Mouse (Mus musculus): ENCODE measurements around the gene Gadl1. TPM values are rescaled to one million over a fixed set of nuclear protein-coding genes. Genes with fewer than 3 reads are reported as not detected.

Gene Gadl1
- total RNA-seq, 2 experiments from 2014 or later = not detected

DNA sequence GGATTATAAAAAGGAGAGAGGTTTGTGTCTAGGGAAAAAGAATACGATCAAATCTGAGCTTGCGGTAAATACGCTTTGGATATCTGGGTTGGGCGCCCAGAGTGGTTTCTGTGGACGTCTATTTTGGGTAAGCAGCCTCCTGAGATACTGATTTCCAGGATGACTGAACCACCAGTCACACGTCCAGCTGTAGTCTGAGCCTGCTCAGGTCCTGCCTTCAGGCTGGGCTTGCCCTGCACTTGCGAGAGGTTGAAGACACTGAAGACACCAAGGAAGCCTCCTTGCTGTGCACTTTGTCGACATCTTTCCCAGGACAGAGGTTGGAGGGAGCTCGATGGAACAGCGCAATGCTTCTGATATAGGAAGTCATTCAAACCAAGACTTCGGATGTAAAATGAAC is 25.0 kb downstream of the Gadl1 start:
- ATAC-seq (ENCODE audit: poor library complexity, severe bottlenecking) = no peak

DNA sequence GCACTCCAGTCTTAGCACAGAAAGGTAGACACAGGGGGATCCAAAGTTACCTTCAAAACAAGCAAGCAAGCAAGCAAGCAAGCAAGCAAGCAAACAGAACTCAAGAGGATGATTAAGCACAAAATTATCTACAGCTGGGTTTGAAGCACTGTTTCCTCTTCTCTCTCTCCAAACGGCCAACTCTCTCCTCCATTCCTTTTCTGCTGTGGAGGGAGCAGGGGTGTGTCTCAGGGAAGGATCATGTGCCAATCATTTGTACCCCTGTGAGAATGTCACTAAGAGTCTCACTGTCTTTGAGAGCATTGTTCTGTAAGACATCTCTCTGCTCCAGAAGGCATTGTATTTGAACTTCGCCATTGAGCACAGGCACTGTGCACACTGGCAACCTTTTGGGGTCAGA is 27.1 kb downstream of the Gadl1 start:
- no peak for ATAC-seq (ENCODE audit: poor library complexity, severe bottlenecking)

DNA sequence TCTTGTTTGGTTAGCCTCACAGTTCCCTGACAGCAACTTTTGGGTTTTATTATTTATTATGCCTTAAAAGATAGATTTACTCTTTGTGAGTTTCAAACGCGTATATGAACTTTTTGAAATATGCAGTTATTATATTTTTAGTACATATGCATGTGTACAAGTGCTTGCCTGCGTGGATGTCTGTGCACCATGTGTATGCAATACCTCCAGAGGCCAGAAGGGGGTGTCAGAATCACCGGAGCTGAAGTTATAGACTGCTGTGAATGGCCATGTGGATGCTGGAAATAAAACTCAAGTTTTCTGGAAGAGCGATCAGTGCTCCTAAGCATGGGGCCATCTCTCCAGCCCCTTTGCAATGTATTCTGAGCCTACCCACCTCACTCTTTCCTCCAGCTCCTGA is 28.7 kb downstream of the Gadl1 start:
- ATAC-seq (ENCODE audit: poor library complexity, severe bottlenecking) = no peak

DNA sequence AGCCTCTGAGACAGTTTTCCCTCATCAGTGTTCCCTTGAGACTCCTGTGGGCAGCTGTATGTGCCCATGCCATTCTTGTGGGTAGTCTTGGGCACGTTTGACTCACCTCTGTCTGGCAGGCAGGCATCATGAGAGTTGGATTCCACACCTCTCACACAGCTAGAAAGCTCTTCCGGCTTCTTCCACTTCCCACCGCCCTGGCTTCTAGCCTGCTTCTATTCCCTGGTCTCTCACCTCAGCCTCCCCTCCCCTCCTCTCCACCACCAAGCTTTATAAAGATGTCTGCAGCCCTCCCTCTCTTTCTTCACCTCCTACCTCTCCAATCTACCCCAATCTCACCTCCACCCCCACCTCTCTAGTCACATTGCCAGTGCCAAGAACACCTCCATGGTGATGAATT is 30.2 kb downstream of the Gadl1 start:
- ATAC-seq (ENCODE audit: poor library complexity, severe bottlenecking) = no peak

DNA sequence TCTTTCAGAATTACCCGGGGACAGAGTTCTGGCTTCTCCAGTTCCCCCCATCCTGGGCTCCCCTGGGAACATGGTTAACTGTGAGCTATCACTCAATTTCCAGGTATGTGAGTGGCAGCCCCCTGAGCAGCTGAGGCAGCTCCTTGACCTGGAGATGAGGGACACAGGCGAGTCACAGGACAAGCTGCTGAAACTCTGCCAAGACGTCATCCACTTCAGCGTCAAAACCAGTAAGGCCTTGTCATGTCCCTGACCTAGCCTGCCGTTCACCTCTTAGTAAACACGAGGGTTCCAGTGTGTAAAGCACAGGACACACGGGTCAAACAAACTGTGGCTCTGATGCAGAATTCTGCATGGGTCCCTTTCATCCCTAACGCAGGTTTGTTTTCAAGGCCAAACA is 31.9 kb downstream of the Gadl1 start:
- ATAC-seq (ENCODE audit: poor library complexity, severe bottlenecking) = no peak

DNA sequence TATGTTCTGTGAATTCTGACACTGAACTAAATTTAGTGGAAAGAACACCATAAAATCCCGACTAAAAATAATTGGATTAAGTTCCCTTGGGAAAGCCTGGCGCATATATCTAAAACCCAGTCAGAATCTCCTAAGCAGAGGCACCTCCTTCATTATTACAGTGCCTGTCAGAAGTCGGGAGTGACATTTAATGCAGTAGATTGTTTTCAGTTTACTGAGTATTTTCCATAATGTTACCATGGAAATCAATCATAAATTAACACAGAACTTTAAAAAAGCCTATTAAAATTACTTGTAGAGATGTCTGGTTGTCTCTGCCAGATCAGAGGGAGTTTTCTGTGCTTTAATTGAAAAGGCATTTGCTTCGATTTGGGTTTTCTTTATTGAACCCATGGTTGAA is 33.2 kb downstream of the Gadl1 start:
- ATAC-seq (ENCODE audit: poor library complexity, severe bottlenecking) = no peak

DNA sequence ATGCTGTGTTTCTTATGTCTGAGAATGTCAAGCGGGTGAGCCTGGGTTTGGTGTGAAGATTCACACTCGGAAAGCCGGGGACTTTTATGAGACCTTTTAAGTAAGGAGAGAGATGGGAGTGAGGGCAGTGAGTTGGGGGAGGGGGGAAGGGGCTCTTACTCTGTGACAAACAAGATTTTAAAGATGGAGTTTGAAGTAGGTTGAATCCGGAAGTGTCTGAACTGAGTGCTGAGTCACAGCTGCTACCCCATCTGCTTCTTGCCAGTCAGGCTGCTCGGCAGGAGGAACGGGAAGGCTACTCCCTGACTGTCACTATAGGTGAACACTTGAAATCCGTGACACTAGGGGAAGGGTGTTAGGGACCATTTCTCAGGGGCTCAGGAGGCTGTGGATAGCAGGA is 33.7 kb downstream of the Gadl1 start:
- ATAC-seq (ENCODE audit: poor library complexity, severe bottlenecking) = peak; percentile 61

DNA sequence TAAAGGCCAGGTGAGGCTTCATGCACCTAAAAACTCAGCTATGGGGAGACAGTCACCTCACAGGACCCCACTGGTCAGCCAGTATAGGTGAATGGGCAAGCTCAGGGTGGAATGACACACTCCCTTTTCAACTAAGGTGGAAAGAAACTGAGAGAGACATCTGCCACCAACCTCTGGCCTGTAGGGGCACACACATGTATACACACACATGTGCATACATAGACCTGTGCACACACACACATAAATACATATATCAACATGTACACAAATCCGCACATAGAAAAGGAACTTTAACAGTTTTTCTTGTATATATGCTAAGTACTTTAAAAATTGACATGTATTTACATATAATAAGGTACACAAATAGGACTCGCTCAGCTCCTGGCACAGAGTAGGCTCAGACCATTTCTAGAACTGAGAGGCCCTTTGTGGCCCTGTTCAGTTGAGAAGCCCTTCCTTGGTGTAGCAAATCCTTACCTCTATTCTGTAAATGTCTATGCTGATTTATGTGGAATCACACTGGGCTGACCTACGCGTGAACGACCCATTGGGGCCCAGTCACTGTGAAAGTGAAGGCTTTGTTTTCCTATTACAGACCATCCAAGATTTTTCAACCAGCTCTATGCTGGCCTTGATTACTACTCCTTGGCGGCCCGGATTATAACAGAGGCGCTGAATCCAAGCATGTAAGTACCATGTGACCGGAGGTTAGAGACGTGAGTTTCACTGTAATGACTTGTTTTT is 34.5 kb downstream of the Gadl1 start:
- ATAC-seq (ENCODE audit: poor library complexity, severe bottlenecking) = no peak

DNA sequence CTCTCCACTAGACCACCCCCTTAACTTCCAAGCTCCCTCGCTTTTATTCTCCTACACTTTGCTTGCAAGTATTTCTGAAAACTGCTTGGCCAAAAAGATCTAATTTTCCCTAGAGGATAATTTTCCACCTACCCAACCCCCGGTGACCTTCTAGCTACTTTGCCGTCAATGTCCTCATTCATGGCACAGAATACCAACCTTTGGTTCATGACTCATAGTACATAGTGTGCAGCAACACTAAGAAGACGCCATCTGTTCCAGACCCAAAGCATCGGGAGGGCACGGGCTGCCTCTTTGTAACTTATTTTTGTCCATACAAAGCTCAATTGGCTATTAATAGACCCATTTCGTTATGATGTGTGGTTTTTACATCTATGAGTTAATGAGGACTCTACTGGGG is 55.8 kb downstream of the Gadl1 start:
- ATAC-seq (ENCODE audit: poor library complexity, severe bottlenecking) = no peak

DNA sequence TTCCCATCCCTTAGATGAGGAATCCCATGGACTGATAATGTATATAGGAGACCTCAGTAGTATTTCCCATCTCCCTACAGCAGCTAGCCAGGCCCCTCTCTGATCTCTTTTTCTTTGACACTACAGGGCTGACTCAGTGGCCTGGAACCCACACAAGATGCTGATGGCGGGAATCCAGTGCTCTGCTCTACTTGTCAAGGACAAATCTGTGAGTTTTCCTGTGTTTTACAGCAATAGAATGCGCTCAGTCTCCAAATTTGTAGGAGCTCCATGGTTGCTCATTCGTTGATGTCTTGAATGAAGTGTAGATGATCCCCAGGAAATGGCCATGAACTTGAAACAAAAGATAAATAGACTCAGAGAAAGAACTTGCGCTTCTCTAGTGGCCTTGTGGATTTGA is 56.9 kb downstream of the Gadl1 start:
- no peak for ATAC-seq (ENCODE audit: poor library complexity, severe bottlenecking)

DNA sequence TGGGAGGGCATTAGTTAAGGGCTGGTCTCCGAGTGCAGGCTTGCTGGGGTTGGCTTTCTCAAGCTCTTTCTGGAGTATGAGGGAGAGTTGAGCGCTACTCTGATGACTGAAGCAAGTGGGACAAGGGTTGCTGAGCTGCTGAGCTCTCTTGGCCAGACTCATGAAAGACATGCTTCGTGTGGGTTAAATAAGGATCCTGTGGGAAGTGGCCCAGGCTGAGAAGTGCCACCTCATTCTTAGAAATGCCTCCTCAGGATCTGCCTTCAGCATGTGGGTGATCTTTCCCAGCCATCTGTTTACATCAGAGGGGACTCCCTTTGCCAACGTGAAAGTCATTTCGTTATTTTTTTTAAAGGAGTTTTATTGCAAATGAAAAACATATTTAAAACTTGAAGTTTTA is 57.5 kb downstream of the Gadl1 start:
- ATAC-seq (ENCODE audit: poor library complexity, severe bottlenecking) = no peak

DNA sequence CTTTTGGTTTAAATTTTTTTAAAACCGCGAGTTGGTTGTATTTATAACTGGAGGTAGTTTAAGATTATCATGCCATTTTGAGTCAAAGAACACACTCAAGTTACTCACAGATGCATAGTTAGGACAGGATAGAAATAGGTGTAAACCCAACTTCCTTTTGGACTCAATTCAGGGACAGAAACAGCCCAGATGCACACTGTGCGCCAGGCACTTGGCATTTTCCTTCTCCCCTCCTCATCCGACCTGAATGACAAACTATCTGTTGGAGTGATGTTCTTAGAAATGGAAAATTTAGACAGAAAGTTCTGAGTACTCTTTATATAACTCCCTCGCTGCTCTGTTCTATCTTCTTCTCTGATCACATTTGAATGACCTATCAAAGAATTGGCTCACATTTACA is 58.4 kb downstream of the Gadl1 start:
- no peak for ATAC-seq (ENCODE audit: poor library complexity, severe bottlenecking)

DNA sequence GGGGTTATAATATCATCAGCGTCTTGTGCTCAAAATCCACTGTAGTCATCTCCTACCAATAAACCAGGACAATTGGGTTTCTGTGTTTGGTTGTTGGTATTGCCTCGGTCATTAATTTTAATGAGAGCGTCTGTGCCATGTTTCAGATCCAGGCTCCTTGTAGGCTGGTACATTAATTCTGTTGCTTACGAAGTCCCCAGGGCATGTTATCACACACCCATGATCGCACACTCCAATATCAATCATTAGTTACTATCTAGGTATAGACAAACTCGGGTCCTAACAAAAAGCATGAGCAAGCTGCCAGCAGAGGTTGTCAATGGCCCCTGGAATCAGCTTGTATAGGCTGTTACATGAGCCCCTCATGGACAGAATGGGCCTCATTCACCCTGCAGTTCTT is 67.6 kb downstream of the Gadl1 start:
- no peak for ATAC-seq (ENCODE audit: poor library complexity, severe bottlenecking)

DNA sequence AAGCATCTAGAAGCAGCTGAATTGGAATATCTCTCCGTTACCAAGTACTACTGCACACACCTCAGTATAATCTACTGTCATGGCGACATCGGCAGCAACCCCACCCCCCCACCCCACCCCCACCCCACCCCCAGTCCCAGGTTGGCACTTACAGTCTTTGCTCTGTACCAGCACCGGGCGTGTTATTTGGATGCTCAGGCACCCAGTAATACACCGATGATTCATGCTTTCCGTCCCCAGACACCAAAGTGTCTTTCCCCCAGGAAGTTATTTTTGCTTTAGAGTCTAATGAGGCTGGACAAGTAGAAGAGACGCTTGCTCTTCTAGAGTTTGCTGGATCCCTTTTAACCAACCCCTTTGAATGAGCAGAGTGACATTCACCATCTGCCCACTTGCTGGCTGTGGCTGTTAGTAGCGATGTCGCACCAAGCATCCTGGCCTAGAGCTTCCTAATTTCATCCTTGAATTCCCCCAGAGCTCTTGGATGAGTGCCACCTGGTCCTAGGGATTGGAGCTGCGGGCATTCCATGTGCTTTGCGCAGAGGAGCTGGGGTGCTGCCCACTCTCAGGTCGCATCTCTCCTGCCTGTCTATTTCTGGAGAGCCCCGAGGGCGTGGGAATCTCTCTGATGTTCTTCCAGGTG is 68.5 kb downstream of the Gadl1 start:
- ATAC-seq (ENCODE audit: poor library complexity, severe bottlenecking) = no peak

DNA sequence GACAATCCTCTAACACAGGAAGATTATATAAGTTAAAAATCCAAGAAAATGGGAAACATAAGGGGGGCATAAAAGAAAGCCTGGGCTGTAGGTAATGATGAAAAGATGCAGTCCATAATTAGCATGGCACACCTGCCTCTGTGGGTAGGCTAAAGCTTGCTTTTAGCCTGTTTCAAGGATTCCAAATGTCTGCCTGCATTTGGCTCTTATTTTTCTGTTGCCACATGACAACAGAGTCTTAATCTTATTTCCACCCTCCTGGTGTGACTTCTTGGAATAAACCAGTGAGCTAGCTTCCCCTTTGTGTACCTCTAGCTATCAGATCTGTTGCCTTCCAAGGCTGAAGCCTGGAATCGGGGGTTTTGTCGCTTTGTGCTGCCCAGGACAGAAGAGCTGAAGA is 69.2 kb downstream of the Gadl1 start:
- ATAC-seq (ENCODE audit: poor library complexity, severe bottlenecking) = no peak

DNA sequence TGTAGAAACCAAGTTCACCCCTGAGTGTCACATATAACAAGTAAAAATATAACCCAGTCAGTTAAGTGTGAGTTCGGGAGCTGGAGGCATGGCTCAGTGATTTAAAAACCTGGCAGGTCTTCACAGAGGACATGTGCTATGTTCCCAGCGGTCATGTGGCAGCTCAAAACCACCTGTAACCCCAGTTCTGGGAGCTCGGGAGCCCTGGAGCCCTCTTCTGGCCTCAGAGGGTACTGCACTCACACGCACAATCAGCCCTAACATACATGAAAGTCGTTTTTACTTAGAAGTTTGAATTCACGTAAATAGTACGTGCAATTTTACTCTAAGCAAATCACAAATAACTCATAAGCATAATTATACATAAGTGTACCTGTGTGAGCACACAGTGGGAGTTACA is 81.4 kb downstream of the Gadl1 start:
- ATAC-seq (ENCODE audit: poor library complexity, severe bottlenecking) = peak; percentile 57

DNA sequence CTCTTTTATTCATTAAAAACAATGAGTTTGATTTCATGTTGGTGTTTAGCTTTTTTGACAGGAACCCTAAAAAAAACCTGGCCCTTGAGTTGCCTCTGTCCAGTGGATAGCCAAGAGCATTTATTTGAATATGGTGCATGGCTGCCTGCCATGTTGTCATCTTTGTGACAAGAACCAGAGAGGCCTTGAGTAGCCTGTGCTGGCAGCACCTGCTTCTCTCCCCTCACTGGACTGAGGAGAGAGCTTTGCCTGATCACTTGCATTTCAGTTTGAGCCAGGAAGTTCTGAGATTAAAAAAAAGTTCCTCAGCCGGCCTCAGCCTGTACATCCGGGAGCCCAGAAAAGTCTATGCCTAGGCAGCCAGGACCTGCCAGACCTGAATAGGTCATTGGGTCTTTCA is 85.5 kb downstream of the Gadl1 start:
- ATAC-seq (ENCODE audit: poor library complexity, severe bottlenecking) = no peak

DNA sequence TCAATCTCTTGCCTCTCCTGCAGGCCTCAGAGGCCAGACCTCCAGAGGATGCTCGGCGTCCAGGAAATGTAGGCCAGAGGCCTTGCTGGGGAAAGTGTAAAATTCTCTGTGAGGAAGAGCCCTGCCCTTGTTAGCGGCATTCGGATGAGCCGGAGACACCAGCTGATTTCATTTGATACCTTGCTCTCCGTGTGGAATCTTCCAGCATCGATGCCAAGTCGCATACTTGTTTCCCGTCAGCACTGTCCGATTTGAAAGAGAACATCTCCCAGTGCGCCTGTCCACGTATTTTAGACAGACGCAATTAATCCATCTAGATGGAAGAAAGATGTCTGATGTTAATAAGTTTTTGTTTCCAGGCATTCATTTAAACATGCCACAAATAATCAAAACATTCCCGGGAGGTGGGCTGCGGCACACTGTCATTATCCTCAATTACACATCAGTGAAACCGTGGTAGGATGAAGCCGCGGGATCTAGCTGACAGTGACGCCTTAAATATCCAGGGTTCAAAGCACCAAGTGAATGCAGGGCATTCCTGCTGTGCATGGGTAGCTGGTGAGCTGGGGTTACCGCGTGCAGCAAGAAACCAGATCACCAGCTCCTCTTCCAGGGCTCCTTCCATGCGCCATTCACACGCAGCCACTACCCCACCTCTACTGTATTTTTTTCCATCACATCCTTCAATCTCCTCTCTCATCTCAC is 86.8 kb downstream of the Gadl1 start:
- no peak for ATAC-seq (ENCODE audit: poor library complexity, severe bottlenecking)

DNA sequence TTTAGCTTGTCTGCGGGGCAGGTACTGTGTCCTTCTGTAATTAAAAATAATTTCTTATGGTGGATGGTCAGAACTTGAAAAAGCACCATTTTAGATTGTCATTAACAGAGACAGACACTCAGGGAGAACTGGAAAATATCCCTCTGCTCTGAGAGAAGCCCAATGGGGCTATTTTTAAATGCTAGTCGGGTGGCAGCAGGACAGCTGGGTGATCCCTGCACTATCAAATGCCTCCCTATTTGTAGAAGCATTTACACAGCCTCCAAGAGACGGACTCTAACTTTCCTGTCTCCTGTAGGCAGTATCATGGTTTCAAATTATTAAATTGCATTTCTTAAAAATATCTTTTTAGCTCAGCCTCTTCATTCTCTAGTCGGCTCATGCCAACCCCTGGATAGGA is 89.1 kb downstream of the Gadl1 start:
- no peak for ATAC-seq (ENCODE audit: poor library complexity, severe bottlenecking)

DNA sequence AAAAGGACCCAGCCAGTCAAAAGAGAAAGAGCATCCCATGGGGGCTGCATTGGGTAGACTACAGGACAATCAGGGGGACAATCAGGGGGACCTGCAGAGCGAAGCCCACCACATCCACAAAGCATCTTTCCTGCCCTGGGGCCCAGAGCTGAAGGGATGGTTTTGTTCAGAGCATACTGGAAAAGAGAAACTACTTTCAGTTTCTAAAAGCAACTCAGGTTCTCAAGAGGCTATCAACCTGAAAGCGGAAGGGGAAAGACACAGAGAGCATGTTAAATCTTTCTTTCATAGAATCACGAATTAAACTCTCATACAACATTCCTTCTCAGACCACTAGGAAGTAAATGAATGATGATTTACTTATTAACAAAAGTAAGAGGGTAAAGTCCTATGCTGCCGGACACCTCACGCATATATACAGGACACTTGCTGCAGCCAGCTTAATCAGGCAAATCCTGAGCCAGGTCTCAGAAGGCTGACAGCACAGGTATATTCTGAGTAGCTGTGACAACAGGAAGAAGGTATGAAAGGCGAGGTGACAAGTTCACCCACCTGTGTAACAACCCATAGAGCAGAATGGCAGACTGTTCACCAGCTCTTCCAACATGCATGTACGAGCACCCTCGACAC is 90.2 kb downstream of the Gadl1 start:
- no peak for ATAC-seq (ENCODE audit: poor library complexity, severe bottlenecking)

DNA sequence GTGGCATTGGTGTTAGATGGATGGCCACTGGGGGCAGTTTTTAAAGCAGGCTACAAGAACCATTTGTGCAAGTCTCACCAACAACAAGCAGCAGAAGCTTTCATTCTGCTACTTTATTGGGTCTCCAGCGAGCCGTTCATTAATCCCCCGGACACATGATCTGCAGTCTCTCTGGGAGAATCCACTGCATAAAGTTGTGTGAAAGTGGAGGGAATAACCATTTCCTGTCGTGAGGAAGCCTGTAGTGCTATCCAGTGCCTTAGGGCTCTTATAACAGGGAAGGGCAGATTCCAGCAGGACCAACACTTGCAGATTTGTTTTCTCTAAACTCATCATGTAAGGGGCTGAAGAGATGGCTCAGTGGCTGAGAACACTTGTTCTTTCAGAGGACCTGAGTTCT is 104.7 kb downstream of the Gadl1 start:
- no peak for ATAC-seq (ENCODE audit: poor library complexity, severe bottlenecking)

DNA sequence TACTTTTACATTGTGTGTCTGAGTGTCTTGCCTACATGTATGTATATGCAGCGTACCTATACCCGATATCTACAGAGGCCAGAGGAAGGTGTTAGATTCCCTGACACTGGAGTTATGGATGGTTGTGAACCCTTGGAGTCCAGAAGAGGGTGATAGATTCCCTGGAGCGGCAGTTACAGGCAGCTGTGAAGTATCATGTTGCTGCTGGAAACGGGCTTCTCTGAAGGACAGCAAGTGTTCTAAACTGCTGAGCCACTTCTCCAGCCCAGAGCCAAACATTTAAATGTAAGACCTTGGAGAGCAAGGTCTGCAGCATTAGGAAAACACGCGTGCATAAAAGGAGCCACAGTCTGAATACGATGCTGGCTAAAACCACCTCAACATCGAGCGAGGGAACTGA is 107.0 kb downstream of the Gadl1 start:
- ATAC-seq (ENCODE audit: poor library complexity, severe bottlenecking) = no peak

Measured in megakaryocyte, adult 5-6 weeks (primary cell).